Mouse (Mus musculus): ENCODE measurements around the gene Fut1.

GRCm38 (mm10) chr7:45617042-45617695, at the start of gene Fut1:
- TF ChIP-seq POLR2A (IDR thresholded peaks at IDR 0.05; ENCODE audit: control insufficient read depth, extremely low read depth, insufficient read depth, low read length, poor library complexity) (no peak), CTCF (IDR thresholded peaks at IDR 0.05; ENCODE audit: borderline replicate concordance, control insufficient read depth, extremely low read depth, insufficient read depth, low read length, poor library complexity) (no peak)
